Mouse (Mus musculus) myocyte (in vitro differentiated cells): ENCODE measurements around the gene Hs3st6.

Experiments used
- MYOD1 ChIP-seq, 3 experiments: IDR thresholded peaks; one replicate each; pipeline ENCODE4 v1.6.1; 2011; ENCODE audit warnings: control low read depth in 2 of 3, low read depth in 2 of 3, mild to moderate bottlenecking in 2 of 3, moderate library complexity in 1 of 3; ENCODE audit not compliant: insufficient read length in 2 of 3, control insufficient read depth in 1 of 3
- MYOG ChIP-seq, 3 experiments: IDR thresholded peaks; one replicate each; pipeline ENCODE4 v1.6.1; 2011; ENCODE audit warnings: control low read depth in 2 of 3, low read depth in 2 of 3, mild to moderate bottlenecking in 2 of 3; ENCODE audit not compliant: insufficient read length in 2 of 3, control insufficient read depth in 1 of 3, insufficient read depth in 1 of 3
- POLR2A ChIP-seq: IDR thresholded peaks from one replicate; pipeline ENCODE4 v1.6.1; 2011; ENCODE audit warnings: low read depth, mild to moderate bottlenecking, control low read depth, moderate library complexity; ENCODE audit not compliant: insufficient read length
- POLR2AphosphoS2 ChIP-seq: IDR thresholded peaks from one replicate; pipeline ENCODE4 v1.6.1; 2011; ENCODE audit warnings: low read depth, control low read depth; ENCODE audit not compliant: insufficient read length
- TCF3 ChIP-seq: IDR thresholded peaks from one replicate; pipeline ENCODE4 v1.6.1; 2011; ENCODE audit warnings: low read depth, control low read depth; ENCODE audit not compliant: insufficient read length
- USF1 ChIP-seq: IDR thresholded peaks from one replicate; pipeline ENCODE4 v1.6.1; 2011; ENCODE audit warnings: low read depth, mild to moderate bottlenecking, control low read depth, moderate library complexity

DNA sequence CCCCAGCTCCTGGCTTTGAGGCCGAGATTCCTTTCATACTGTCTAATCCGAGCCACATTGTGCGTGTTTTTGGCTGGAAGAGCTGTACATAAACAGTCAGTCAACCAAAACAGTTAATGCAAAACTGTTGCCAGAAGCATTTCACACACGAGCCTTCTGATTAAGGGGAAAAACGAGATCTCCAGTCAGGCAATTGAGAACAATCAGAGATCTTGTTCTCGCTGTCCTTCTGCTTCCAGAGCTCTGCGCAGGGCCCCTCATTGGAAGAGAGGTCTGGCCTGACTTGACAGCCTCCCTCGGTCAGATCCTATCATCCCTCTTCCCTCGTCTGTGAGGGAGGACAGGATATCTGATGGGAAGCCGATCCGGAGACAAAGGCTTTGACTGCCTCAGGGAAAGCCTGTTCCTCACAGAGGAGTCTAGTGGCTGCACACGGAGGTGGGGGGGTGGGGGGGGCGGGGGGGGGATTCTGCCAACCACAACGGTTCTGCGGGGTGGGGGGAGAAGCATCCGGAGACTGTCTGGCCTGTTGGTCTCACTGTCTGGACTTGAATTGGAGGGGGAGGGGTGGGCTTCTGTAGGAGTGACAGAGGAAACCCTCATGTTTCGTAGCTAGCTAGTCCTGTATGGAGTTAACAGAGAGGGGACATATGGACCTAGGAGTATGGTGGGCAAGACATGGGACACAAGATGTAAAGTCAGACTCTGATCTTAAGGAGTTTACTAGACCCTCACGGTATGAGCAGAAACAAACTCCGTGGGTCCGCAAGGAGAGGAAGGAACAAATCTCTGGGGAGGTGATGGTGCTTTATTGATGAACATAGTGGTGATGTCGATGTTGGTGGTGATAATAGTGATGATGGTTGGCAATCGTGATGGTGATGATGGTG, 12.5 kb downstream of the Hs3st6 start:
- TF ChIP-seq USF1 (no peak), POLR2AphosphoS2 (no peak), MYOD1 (IDR thresholded peaks at IDR 0.05; ENCODE audit: control insufficient read depth in 1 of 3, insufficient read length in 2 of 3, low read depth in 2 of 3) (no peak), MYOG (IDR thresholded peaks at IDR 0.05; ENCODE audit: control insufficient read depth in 1 of 3, insufficient read depth in 1 of 3, insufficient read length in 2 of 3, low read depth in 2 of 3) (no peak), POLR2A (no peak), TCF3 (no peak)
